Mouse (Mus musculus) CH12.LX (cell line): ENCODE measurements around the gene Rec114. TPM values are rescaled to one million over a fixed set of nuclear protein-coding genes. Genes with fewer than 3 reads are reported as not detected.

Experiments used
- DNase-seq: peaks from one replicate; pipeline ENCODE4 v3.0.0-alpha.2; 2013; ENCODE audit errors: extremely low read depth
- H3K27ac ChIP-seq: 2 replicates; pipeline ENCODE4 v1.5.1; 2012; ENCODE audit warnings: low read depth, mild to moderate bottlenecking, control low read depth, moderate library complexity; ENCODE audit not compliant: insufficient read depth
- H3K27me3 ChIP-seq: replicated peaks from 2 replicates; pipeline ENCODE3; 2012; ENCODE audit warnings: inconsistent platforms
- H3K36me3 ChIP-seq, 2 experiments: replicated peaks in 1 of 2; 2 replicates each; pipeline versions ENCODE3 to v1.6.1; 2012; ENCODE audit warnings: inconsistent platforms in 1 of 2, low read length in 1 of 2, mild to moderate bottlenecking in 1 of 2, mixed read lengths in 1 of 2, moderate library complexity in 1 of 2; ENCODE audit not compliant: control insufficient read depth in 1 of 2, insufficient read depth in 1 of 2
- H3K4me1 ChIP-seq, 2 experiments: 2 replicates each; pipeline ENCODE4 v1.6.1; 2012; ENCODE audit warnings: inconsistent platforms in 1 of 2, moderate library complexity in 1 of 2; ENCODE audit not compliant: insufficient read depth in 2 of 2, control insufficient read depth in 1 of 2
- H3K4me2 ChIP-seq: 2 replicates; pipeline ENCODE4 v1.6.1; 2012; ENCODE audit warnings: low read depth, mild to moderate bottlenecking, control low read depth; ENCODE audit not compliant: poor library complexity, insufficient read depth, severe bottlenecking
- H3K4me3 ChIP-seq, 3 experiments: fragments of 150-350 bp in 1 of 3; sonication (generic) in 1 of 3; replicated peaks in 1 of 3; 2 replicates each; pipeline versions ENCODE3 to v1.5.1; 2011 to 2012; ENCODE audit warnings: low read depth in 2 of 3, low read length in 2 of 3, mild to moderate bottlenecking in 2 of 3, moderate library complexity in 2 of 3, control low read depth in 1 of 3, improper control_type of control experiment in 1 of 3, inconsistent platforms in 1 of 3, mixed read lengths in 1 of 3; ENCODE audit not compliant: poor library complexity in 1 of 3
- H3K79me2 ChIP-seq: replicated peaks from 2 replicates; pipeline ENCODE4 v1.6.1; 2012; ENCODE audit warnings: mild to moderate bottlenecking, moderate library complexity; ENCODE audit not compliant: control insufficient read depth, poor library complexity, insufficient read depth, severe bottlenecking; ENCODE audit errors: extremely low read depth
- H3K9ac ChIP-seq: 2 replicates; pipeline ENCODE4 v1.6.1; 2012; ENCODE audit warnings: low read depth, mild to moderate bottlenecking, control low read depth, moderate library complexity; ENCODE audit not compliant: insufficient read depth
- H3K9me3 ChIP-seq: replicated peaks from 2 replicates; pipeline ENCODE3; 2012; ENCODE audit warnings: low read length, inconsistent platforms, mixed read lengths
- BHLHE40 ChIP-seq: IDR thresholded peaks from 2 replicates; pipeline ENCODE4 v1.6.1; 2011; ENCODE audit warnings: mild to moderate bottlenecking, low read depth, low read length, improper control_type of control experiment
- CHD1 ChIP-seq: IDR thresholded peaks from 2 replicates; pipeline ENCODE4 v1.6.1; 2012; ENCODE audit warnings: low read depth, low read length, improper control_type of control experiment, inconsistent platforms
- EP300 ChIP-seq: IDR thresholded peaks from 2 replicates; pipeline ENCODE4 v1.6.1; 2011; ENCODE audit warnings: low read length, improper control_type of control experiment
- IRF4 ChIP-seq: IDR thresholded peaks from 2 replicates; pipeline ENCODE4 v1.6.1; 2014; ENCODE audit warnings: low read depth, mild to moderate bottlenecking, inconsistent platforms, low read length, improper control_type of control experiment
- KAT2A ChIP-seq: IDR thresholded peaks from 2 replicates; pipeline ENCODE4 v1.6.1; 2012; ENCODE audit warnings: low read length, improper control_type of control experiment, inconsistent platforms; ENCODE audit not compliant: insufficient replicate concordance
- MAX ChIP-seq: IDR thresholded peaks from 2 replicates; pipeline ENCODE4 v1.6.1; 2011; ENCODE audit warnings: low read length, improper control_type of control experiment
- MXI1 ChIP-seq: IDR thresholded peaks from 2 replicates; pipeline ENCODE4 v1.6.1; 2011; ENCODE audit warnings: mild to moderate bottlenecking, low read depth, low read length, improper control_type of control experiment
- MYC ChIP-seq: IDR thresholded peaks from 2 replicates; pipeline ENCODE4 v1.6.1; 2011; ENCODE audit warnings: low read depth, mild to moderate bottlenecking, improper control_type of control experiment, low read length
- NELFE ChIP-seq: IDR thresholded peaks from 2 replicates; pipeline ENCODE4 v1.6.1; 2011; ENCODE audit warnings: low read depth, low read length, improper control_type of control experiment
- POLR2A ChIP-seq: IDR thresholded peaks from 2 replicates; pipeline ENCODE4 v1.6.1; 2011; ENCODE audit warnings: low read depth, mild to moderate bottlenecking, improper control_type of control experiment, low read length
- POLR2AphosphoS2 ChIP-seq: IDR thresholded peaks from 2 replicates; pipeline ENCODE4 v1.6.1; 2011; ENCODE audit warnings: low read depth, low read length, improper control_type of control experiment
- SMC3 ChIP-seq: IDR thresholded peaks from 2 replicates; pipeline ENCODE4 v1.6.1; 2011; ENCODE audit warnings: low read depth, low read length, improper control_type of control experiment
- TBP ChIP-seq: conservative IDR thresholded peaks from 2 replicates; pipeline ENCODE4 v1.6.1; 2011; ENCODE audit warnings: low read depth, low read length, improper control_type of control experiment
- TCF12 ChIP-seq: IDR thresholded peaks from 2 replicates; pipeline ENCODE4 v1.6.1; 2014; ENCODE audit warnings: low read depth, mild to moderate bottlenecking, inconsistent platforms, low read length, improper control_type of control experiment
- USF2 ChIP-seq: conservative IDR thresholded peaks from 2 replicates; pipeline ENCODE4 v1.6.1; 2011; ENCODE audit warnings: low read depth, low read length, improper control_type of control experiment
- ZC3H11A ChIP-seq: IDR thresholded peaks from 2 replicates; pipeline ENCODE4 v1.6.1; 2012; ENCODE audit warnings: low read depth, mild to moderate bottlenecking, inconsistent platforms, low read length, improper control_type of control experiment
- ZNF384 ChIP-seq: IDR thresholded peaks from 2 replicates; pipeline ENCODE4 v1.6.1; 2012; ENCODE audit warnings: low read depth, low read length, improper control_type of control experiment, inconsistent platforms
- dilution Hi-C: fragments of 300-500 bp; cut with MboI; formaldehyde crosslinking; loops from 2 replicates; pipeline ENCODE4 v1.14.3; 2020; ENCODE audit warnings: low sequenced_read_pairs; ENCODE audit not compliant: extremely low pct_unique_long_range_greater_than_20kb, extremely low pct_ligation_motif_present
- in situ Hi-C: fragments of 300-500 bp; cut with MboI; formaldehyde crosslinking; loops from 3 replicates; pipeline ENCODE4 v1.14.3; 2019; ENCODE audit warnings: low sequenced_read_pairs, low pct_ligation_motif_present, low pct_unique_long_range_greater_than_20kb, mixed read lengths
- polyA plus RNA-seq: library from polyadenylated mRNA; unstranded; fragments of >175 nt; gene quantifications from 2 replicates; pipeline ENCODE4 v1.2.1, GENCODE M21; 2012; ENCODE audit warnings: low read depth; ENCODE audit not compliant: insufficient read length
- total RNA-seq, 2 experiments: library from RNA; depleted of rRNA; stranded (reverse); fragments of 300-350 nt in 1 of 2; fragments of >200 nt in 1 of 2; gene quantifications; 2 replicates each; pipeline ENCODE4 v1.2.3; 2012 to 2014

Gene Rec114
- total and polyA plus RNA-seq, 3 experiments = 0.69 TPM; not detected in 2

DNA sequence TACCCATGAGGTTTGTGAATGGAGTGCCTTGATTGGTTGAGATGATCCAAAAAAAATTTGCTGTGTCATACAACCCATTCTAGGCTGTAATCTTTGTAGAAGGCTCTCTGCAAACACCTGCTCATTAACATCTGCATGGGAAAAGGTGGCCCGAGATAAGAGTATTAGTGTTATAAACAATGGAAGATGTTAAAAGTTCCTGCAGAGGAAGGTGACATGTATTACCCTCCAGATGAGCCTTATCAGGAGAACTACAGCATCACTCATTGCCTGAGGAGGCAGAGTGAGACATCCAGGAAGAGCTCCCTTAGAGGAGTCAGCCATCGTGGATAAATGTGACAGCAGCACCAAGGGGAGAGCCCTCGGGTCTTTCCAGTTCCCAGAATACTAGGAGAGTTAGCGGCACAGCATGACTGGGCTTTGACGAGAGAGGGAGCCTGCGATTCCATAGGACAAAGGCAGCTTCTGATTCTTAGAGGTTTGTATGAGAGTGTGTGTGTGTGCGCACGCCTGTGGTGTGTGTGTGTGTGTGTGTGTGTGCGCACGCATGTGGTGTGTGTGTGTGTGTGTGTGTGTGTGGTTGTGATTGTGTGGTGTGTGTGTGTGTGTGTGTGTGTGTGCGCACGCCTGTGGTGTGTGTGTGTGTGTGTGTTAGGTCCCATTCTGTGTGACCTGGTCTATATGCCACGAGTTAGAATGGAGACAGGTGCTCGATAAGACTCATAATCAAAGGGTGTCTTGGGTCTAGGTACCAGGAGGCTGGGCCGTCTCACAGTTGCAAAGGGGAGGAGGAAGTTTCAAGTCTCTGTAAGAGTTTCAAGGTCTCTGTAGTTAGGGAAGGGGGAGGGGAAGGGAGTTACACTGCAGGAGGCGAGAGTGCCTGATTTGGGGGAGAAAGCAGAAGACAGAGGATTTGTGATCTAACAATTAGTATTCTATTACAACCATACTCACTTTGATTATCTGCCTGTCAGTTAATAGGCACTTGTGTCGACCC lies 23.5 kb upstream of the Rec114 start:
- Histone ChIP-seq H3K27me3 (no peaks in the 10 kb centered on the region), H3K27ac (no peak overlapping the region), H3K4me2 (no peak overlapping the region), H3K9me3 (no peaks in the 10 kb centered on the region), H3K36me3 (no peaks in the 10 kb centered on the region), H3K4me3 (no peak overlapping the region), H3K9ac (no peak overlapping the region), H3K79me2 (no peaks in the 10 kb centered on the region), H3K4me1 (no peaks in the 10 kb centered on the region)
- DNase-seq = no peak
- dilution Hi-C loops (no loop called here), in situ Hi-C loops (no loop called here)
- no peak for TF ChIP-seq ZNF384
- TF ChIP-seq IRF4 = no peak
- TF ChIP-seq NELFE = no peak

DNA sequence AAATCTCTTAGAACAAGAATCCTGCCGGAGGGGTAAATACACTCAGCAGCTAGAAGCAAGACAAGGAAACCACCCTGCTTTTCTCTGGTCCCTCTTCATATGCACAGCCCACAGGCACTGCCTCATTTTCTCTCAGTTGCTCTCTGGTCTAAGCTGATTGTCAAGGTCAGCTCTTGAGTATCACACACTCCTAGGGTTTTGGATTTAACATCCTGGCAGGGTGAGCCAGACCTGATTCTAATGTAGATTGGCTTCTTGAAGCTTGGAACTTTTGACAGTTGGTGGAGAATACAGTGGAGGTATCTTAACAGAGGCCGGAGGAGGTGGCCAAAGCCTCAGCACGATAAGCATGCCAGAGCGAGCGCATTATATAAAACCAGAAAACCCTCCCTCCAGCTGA lies 20.6 kb upstream of the Rec114 start:
- no peak overlapping the region for H3K4me2 ChIP-seq
- H3K9me3 ChIP-seq = no peaks in the 10 kb centered on the region
- no peak overlapping the region for H3K27ac ChIP-seq
- H3K79me2 ChIP-seq = no peaks in the 10 kb centered on the region
- H3K4me1 ChIP-seq = no peaks in the 10 kb centered on the region
- no peak overlapping the region for H3K4me3 ChIP-seq
- dilution Hi-C loops (no loop called here), in situ Hi-C loops (no loop called here)
- TF ChIP-seq BHLHE40 (no peak), MXI1 (no peak), NELFE (no peak), USF2 (no peak), TCF12 (no peak), MAX (no peak), TBP (no peak), IRF4 (no peak), KAT2A (no peak), SMC3 (no peak), POLR2AphosphoS2 (no peak), POLR2A (no peak), EP300 (no peak), ZC3H11A (no peak), CHD1 (no peak), MYC (no peak)
- H3K36me3 ChIP-seq = no peaks in the 10 kb centered on the region
- DNase-seq = no peak
- H3K27me3 ChIP-seq = no peaks in the 10 kb centered on the region
- H3K9ac ChIP-seq = no peak overlapping the region
